ENCODE assay signal across 9 mouse cellular contexts in genomic region chr15:25047875-25048274, GRCm38 (mm10).
DNase-seq lines count a peak whose midpoint lies in the region; ATAC-seq and TF ChIP-seq lines count a peak whose summit lies in the region.
"Had no signal": no experiment of that assay in that cellular context is flagged by ENCODE, and none has a peak within 500 bp of the region (broad histone marks: within the 10 kb centered on the region; RNA-seq: fewer than 3 reads in every experiment).

No protein-coding gene starts in this region.

- TF ChIP-seq POLR2A in kidney, adult 2 months (IDR thresholded peaks at IDR 0.05; ENCODE audit: low read depth, low read length): no peak
- TF ChIP-seq POLR2A in cortical plate, adult 2 months (IDR thresholded peaks at IDR 0.05; ENCODE audit: extremely low read depth, insufficient read depth, low read length): no peak

- no peaks in the 10 kb centered on the region for H3K4me1 ChIP-seq in kidney, adult 2 months (ENCODE audit: control insufficient read depth, insufficient read depth, low read length)
- no peaks in the 10 kb centered on the region for H3K4me1 ChIP-seq in kidney, embryonic 14.5 days (ENCODE audit: control insufficient read depth, insufficient read depth, low read length)
- H3K4me1 ChIP-seq in cortical plate, adult 2 months (ENCODE audit: control insufficient read depth, insufficient read depth, low read length): no peaks in the 10 kb centered on the region
- H3K4me1 ChIP-seq: lung, embryonic 15.5 days had no signal

- no peaks in the 10 kb centered on the region for H3K36me3 ChIP-seq in kidney, adult 2 months (ENCODE audit: control insufficient read depth, insufficient read depth, low read length)
- H3K36me3 ChIP-seq in kidney, embryonic 14.5 days (ENCODE audit: control insufficient read depth, insufficient read depth, low read length): no peaks in the 10 kb centered on the region
- H3K36me3 ChIP-seq: lung, embryonic 15.5 days had no signal

- 23% methylated on average over 1 of the region's 1 CpGs for WGBS in kidney, adult 2 months
- 35% methylated on average over 1 of the region's 1 CpGs for WGBS in kidney, embryonic 14.5 days

- TF ChIP-seq CTCF in kidney, adult 2 months (conservative IDR thresholded peaks at IDR 0.05; ENCODE audit: insufficient read depth, insufficient read length, low read depth, low read length): peak; percentile 60
- peak; percentile 46; the same call in 1 of the 2 replicates for TF ChIP-seq CTCF in cortical plate, adult 2 months (IDR thresholded peaks at IDR 0.05; ENCODE audit: extremely low read depth, insufficient read depth, low read length)

- H3K4me2 ChIP-seq in kidney, embryonic 14.5 days (replicated peaks; ENCODE audit: low read depth, low read length): no peak overlapping the region
- H3K4me2 ChIP-seq: lung, embryonic 15.5 days had no signal

- 0 out of 2 replicates have a peak, but pooled peaks cover 3% of the 10 kb centered on the region for H3K9me3 ChIP-seq in kidney, embryonic 14.5 days (ENCODE audit: control insufficient read depth, low read length)
- H3K9me3 ChIP-seq: lung, embryonic 15.5 days had no signal

- H3K27ac ChIP-seq in kidney, adult 2 months (ENCODE audit: insufficient read depth, low read depth, low read length): no peak overlapping the region
- H3K27ac ChIP-seq in kidney, embryonic 14.5 days (ENCODE audit: low read depth, low read length): no peak overlapping the region
- H3K27ac ChIP-seq in cortical plate, adult 2 months (ENCODE audit: insufficient read depth, low read length): no peak overlapping the region
- H3K27ac ChIP-seq: lung, embryonic 15.5 days had no signal

- no peak overlapping the region for H3K4me3 ChIP-seq in kidney, adult 2 months (ENCODE audit: insufficient read depth, low read depth, low read length)
- H3K4me3 ChIP-seq in kidney, embryonic 14.5 days (ENCODE audit: low read length): no peak overlapping the region
- H3K4me3 ChIP-seq in cortical plate, adult 2 months (ENCODE audit: insufficient read depth, low read length): no peak overlapping the region
- H3K4me3 ChIP-seq: lung, embryonic 15.5 days had no signal

- no peaks in the 10 kb centered on the region for H3K27me3 ChIP-seq in kidney, adult 2 months (replicated peaks; ENCODE audit: control insufficient read depth, insufficient read depth, low read length)
- no peaks in the 10 kb centered on the region for H3K27me3 ChIP-seq in kidney, embryonic 14.5 days (ENCODE audit: control insufficient read depth, insufficient read depth, low read length)
- H3K27me3 ChIP-seq: lung, embryonic 15.5 days had no signal

- no peak for ATAC-seq in kidney, embryonic 14.5 days (ENCODE audit: low FRiP score, low TSS enrichment)
- ATAC-seq in monocyte, adult 5-6 weeks (replicated peaks; ENCODE audit: insufficient number of reproducible peaks, low FRiP score, low TSS enrichment, poor library complexity, severe bottlenecking): 0 out of 2 replicates have a peak, but pooled peaks have one; percentile 40
- ATAC-seq in erythroblast, adult 5-6 weeks (replicated peaks; ENCODE audit: low FRiP score, poor library complexity, severe bottlenecking): no peak

- DNase-seq in kidney, adult 2 months: peak; percentile 43
- peak; percentile 12 to 21 for DNase-seq in B cell, adult 2 months
- peak; percentile 74 for DNase-seq in ES-CJ7 (ENCODE audit: low read depth, low spot score)
- peak; percentile 74 for DNase-seq in kidney, postnatal 10 days

- H3K9ac ChIP-seq in kidney, embryonic 14.5 days (ENCODE audit: low read depth, low read length): no peak overlapping the region
- H3K9ac ChIP-seq: lung, embryonic 15.5 days had no signal

Comparison
In these comparisons a context has a peak if more than half of its experiments do, and no peak if none do; other contexts are left out.
1. DNase-seq: peak in every context shown above with its lines; median percentile 74 in ES-CJ7; 74 in kidney, postnatal 10 days; 43 in kidney, adult 2 months; 16 in B cell, adult 2 months.